Mouse (Mus musculus) cortical plate, adult 2 months (tissue): ENCODE data around the gene Abcc8. TPM values are rescaled to one million over a fixed set of nuclear protein-coding genes. Genes with fewer than 3 reads are reported as not detected.
"Not testable (repeated sequence)": the region's sequence is repeated elsewhere in the genome, so short reads cannot be mapped to it uniquely, and the experiment has no call there.

ENCODE experiments used
- H3K27ac ChIP-seq: fragments of 200-500 bp; 2 replicates; pipeline ENCODE4 v1.5.1; 2012; ENCODE audit warnings: low read length, control low read depth, inconsistent platforms; ENCODE audit not compliant: insufficient read depth
- H3K4me1 ChIP-seq: fragments of 200-500 bp; 2 replicates; pipeline ENCODE4 v1.6.1; 2011; ENCODE audit warnings: low read length; ENCODE audit not compliant: control insufficient read depth, insufficient read depth
- H3K4me3 ChIP-seq: fragments of 200-500 bp; 2 replicates; pipeline ENCODE4 v1.5.1; 2011; ENCODE audit warnings: mild to moderate bottlenecking, low read length, control low read depth; ENCODE audit not compliant: insufficient read depth
- CTCF ChIP-seq: fragments of 200-500 bp; IDR thresholded peaks from 2 replicates; pipeline ENCODE4 v1.5.1; 2011; ENCODE audit warnings: mild to moderate bottlenecking, control low read depth, low read length; ENCODE audit not compliant: insufficient read depth; ENCODE audit errors: extremely low read depth
- POLR2A ChIP-seq: fragments of 200-500 bp; IDR thresholded peaks from 2 replicates; pipeline ENCODE4 v1.6.1; 2011; ENCODE audit warnings: mild to moderate bottlenecking, low read length, control low read depth; ENCODE audit not compliant: insufficient read depth; ENCODE audit errors: extremely low read depth
- polyA plus RNA-seq: library from polyadenylated mRNA; depleted of rRNA; stranded (reverse); fragments of >200 nt; gene quantifications from 2 replicates; pipeline ENCODE4 v1.2.3, GENCODE M21; 2012

The Abcc8 gene
- polyA plus RNA-seq, 1 experiment, result 29.1 TPM

DNA sequence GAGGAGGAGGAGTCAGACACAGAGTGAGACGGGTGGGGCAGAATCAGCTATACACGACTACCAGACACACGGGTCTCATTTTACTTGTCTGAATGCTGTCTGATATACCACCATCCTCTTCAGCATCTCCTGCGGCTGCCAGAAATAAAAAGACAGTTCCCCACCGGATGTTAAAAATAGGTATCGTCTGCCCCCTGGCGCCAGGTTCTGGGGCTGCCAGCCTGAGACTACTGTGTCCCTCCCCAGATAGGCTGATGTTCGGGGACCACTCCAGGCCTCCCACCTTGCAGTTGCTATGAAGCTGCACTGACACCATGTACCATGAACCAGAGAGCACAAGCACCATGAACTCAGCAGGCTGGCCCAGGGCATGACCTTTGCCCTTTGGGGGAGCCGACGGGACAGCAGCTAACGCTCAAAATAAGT, 24.2 kb upstream of the Abcc8 start:
- TF ChIP-seq POLR2A (no peak), CTCF (peak; percentile 46)
- H3K4me3 ChIP-seq, result no peak overlapping the region
- H3K4me1 ChIP-seq, result no peaks in the 10 kb centered on the region
- H3K27ac ChIP-seq, result no peak overlapping the region

GRCm38 (mm10) chr7:46201649-46202048, 21.8 kb upstream of the Abcc8 start:
- TF ChIP-seq POLR2A, result no peak
- H3K27ac ChIP-seq, result no peak overlapping the region
- no peak overlapping the region for H3K4me3 ChIP-seq
- no peaks in the 10 kb centered on the region for H3K4me1 ChIP-seq

DNA sequence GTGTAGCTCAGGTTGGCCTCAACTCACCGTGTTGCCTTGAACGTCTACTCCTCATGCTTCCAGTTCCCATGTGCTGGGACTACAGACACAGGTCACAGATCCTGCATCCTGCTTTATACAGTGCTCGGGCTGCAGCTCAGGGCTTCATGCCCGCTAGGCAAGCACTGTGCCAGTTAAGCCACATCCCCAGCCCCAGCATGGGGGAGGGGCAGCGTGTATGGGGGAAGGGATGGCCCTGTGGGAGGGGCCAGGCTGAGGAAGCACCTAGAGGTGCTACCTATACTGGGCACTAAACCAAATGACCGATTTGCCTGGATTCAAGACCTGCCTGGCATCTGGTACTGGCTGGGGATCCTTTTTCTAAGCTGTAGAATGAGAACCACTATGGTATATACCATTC, 20.2 kb upstream of the Abcc8 start:
- TF ChIP-seq CTCF, result no peak
- TF ChIP-seq POLR2A, result no peak
- H3K4me3 ChIP-seq, result no peak overlapping the region
- no peak overlapping the region for H3K27ac ChIP-seq

GRCm38 (mm10) chr7:46195356-46195755, 15.5 kb upstream of the Abcc8 start:
- Histone ChIP-seq H3K27ac (no peak overlapping the region), H3K4me1 (no peaks in the 10 kb centered on the region), H3K4me3 (no peak overlapping the region)
- TF ChIP-seq POLR2A, result no peak
- no peak for TF ChIP-seq CTCF

More for the DNA sequence above, 20.2 kb upstream of the Abcc8 start:
- no peaks in the 10 kb centered on the region for H3K4me1 ChIP-seq

GRCm38 (mm10) chr7:46184232-46184631, 4.4 kb upstream of the Abcc8 start:
- TF ChIP-seq CTCF, result no peak
- TF ChIP-seq POLR2A, result no peak
- H3K4me3 ChIP-seq, result no peak overlapping the region
- H3K4me1 ChIP-seq, result 0 out of 2 replicates have a peak, but pooled peaks cover 2% of the 10 kb centered on the region
- H3K27ac ChIP-seq, result no peak overlapping the region

DNA sequence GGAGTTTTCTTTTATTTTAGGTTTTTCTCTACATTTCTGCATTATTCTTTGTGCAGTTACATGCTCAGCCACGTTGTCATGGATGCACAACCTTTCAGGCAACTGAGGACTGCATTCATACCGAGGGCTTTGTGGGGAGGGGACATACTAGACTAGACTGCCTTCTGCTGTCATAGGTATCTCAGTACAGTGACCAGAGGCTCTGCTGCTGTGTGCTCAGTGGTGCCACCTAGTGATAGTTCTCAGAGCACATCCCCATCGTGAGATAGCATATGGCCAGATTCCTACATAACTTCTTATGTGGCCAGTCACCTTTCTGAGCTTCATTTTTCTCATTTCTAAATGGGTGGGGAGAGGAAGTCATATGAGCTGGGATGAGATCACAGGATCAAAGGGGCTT, 1.8 kb upstream of the Abcc8 start:
- Histone ChIP-seq H3K4me1 (peaks cover 6% of the 10 kb centered on the region; the same call in 1 of the 2 replicates), H3K4me3 (no peak overlapping the region), H3K27ac (no peak overlapping the region)
- TF ChIP-seq POLR2A (no peak), CTCF (peak; percentile 93)

DNA sequence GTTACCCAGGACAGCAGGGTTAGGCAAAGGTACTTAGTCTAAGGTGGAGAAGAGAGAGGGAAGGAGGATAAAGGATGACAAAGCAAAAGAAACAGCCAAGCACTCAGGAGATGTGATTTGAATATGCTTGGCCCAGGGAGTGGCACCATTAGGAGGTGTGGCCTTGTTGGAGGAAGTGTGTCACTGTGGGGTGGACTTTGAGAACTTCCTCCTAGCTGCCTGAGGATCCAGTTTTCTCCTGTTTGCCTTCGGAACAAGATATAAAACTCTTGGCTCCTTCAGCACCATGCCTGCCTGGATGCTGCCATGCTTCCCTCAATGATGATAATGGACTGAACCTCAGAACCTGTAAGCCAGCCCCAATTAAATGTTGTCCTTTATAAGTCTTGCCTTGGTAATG, 10.9 kb downstream of the Abcc8 start:
- not testable (repeated sequence) for H3K4me1 ChIP-seq, H3K4me3 ChIP-seq, H3K27ac ChIP-seq

GRCm38 (mm10) chr7:46168402-46168801, 11.4 kb downstream of the Abcc8 start:
- no peak for TF ChIP-seq CTCF
- TF ChIP-seq POLR2A, result no peak
- Histone ChIP-seq H3K27ac (no peak overlapping the region), H3K4me3 (no peak overlapping the region)

GRCm38 (mm10) chr7:46167901-46168300, 11.9 kb downstream of the Abcc8 start:
- Histone ChIP-seq H3K4me1 (no peaks in the 10 kb centered on the region), H3K4me3 (no peak overlapping the region), H3K27ac (no peak overlapping the region)
- TF ChIP-seq POLR2A, result no peak

More at GRCm38 (mm10) chr7:46168402-46168801, 11.4 kb downstream of the Abcc8 start:
- H3K4me1 ChIP-seq, result no peaks in the 10 kb centered on the region

DNA sequence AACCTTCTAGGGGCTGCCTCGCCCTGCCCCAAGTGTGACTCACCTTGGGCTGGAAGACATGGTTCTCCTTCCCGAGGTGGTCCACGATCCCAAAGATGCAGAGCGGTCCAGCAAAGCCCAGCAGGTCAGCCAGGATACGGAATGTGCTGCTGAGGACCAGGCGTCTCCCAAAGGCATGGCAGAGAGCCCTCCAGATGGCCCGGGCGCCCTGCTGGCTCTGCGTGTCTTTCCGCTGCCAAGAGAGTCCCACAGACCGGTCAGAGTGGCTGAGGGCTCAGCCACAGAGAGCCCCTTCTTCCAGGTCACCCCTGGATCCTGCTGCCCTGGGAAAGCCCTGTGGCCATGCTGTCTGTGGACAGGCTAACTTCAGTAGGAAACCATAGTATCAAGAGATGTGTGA, 14.0 kb downstream of the Abcc8 start:
- Histone ChIP-seq H3K4me1 (no peaks in the 10 kb centered on the region), H3K27ac (no peak overlapping the region), H3K4me3 (no peak overlapping the region)
- TF ChIP-seq CTCF (no peak), POLR2A (no peak)

DNA sequence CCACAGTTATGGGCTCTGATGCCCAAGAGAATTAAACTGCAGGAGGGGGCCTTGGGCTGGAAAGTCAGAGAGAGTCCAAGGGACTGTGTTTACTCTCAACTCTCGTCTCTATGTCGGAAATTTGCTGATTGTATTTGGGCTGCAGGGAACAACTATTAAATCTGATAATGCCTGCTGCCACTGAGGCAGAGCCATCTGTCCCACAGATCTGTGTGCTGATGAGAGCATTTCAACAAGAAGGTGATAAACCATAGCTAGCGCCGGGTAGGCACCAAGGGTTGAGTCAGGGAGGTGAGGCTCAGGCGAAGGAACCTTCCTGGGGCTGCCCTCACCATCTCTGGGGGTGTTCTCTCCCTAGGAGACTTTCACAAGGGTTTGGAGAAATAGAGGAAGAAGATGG, 17.1 kb downstream of the Abcc8 start:
- H3K4me1 ChIP-seq, result 0 out of 2 replicates have a peak, but pooled peaks cover 2% of the 10 kb centered on the region
- TF ChIP-seq POLR2A, result no peak
- no peak for TF ChIP-seq CTCF
- H3K4me3 ChIP-seq, result no peak overlapping the region
- H3K27ac ChIP-seq, result no peak overlapping the region; the same call in 1 of the 2 replicates
